Mouse (Mus musculus) ovary, adult 2 months (tissue): ENCODE results near the gene Sox14. TPM values are rescaled to one million over a fixed set of nuclear protein-coding genes. Genes with fewer than 3 reads are reported as not detected.

Experiments
- polyA plus RNA-seq: library from polyadenylated mRNA; depleted of rRNA; stranded (reverse); fragments of >200 nt; gene quantifications from 2 replicates; pipeline ENCODE4 v1.2.3, GENCODE M21; 2012; rRNA removed

Gene Sox14
- not detected in 2 replicates for polyA plus RNA-seq

GRCm38 (mm10) chr9:99875618-99876372 is at the start of gene Sox14:
Sox14 (minus strand) TSS chr9:99876170.

Other genes with a start within 250 kb of the Sox14 start
- gene Dzip1l, start 246.7 kb downstream of the Sox14 start, polyA plus RNA-seq, result 5.5 and 6.2 TPM in 2 replicates
- 2.0 and 3.6 TPM in 2 replicates for gene Cldn18, start 158.9 kb downstream of the Sox14 start, polyA plus RNA-seq